Mouse (Mus musculus) ES-E14 (cell line): ENCODE results near the gene Unc13d. TPM values are rescaled to one million over a fixed set of nuclear protein-coding genes. Genes with fewer than 3 reads are reported as not detected.

Experiments used
- DNase-seq: peaks from one replicate; pipeline ENCODE4 v3.0.0-alpha.2; 2013; ENCODE audit warnings: low read depth, low spot score
- H3K27ac ChIP-seq: 2 replicates; pipeline ENCODE4 v1.5.1; 2012; ENCODE audit warnings: low read depth, mild to moderate bottlenecking, low read length, moderate library complexity, mixed read lengths; ENCODE audit not compliant: poor library complexity, insufficient read depth, severe bottlenecking
- H3K36me3 ChIP-seq: 2 replicates; pipeline ENCODE4 v1.6.1; 2012; ENCODE audit warnings: mild to moderate bottlenecking, low read length, moderate library complexity, mixed read lengths; ENCODE audit not compliant: control insufficient read depth, poor library complexity, insufficient read depth, severe bottlenecking
- H3K4me1 ChIP-seq, 2 experiments: fragments of 150-350 bp in 1 of 2; sonication (generic) in 1 of 2; 2 replicates each; pipeline ENCODE4 v1.6.1; 2012; ENCODE audit warnings: low read length in 2 of 2, mild to moderate bottlenecking in 1 of 2, mixed read lengths in 1 of 2; ENCODE audit not compliant: control insufficient read depth in 2 of 2, insufficient read depth in 2 of 2, poor library complexity in 1 of 2
- H3K4me3 ChIP-seq, 2 experiments: fragments of 150-350 bp in 1 of 2; sonication (generic) in 1 of 2; 2 replicates each; pipeline ENCODE4 v1.5.1; 2012; ENCODE audit warnings: low read length in 2 of 2, low read depth in 1 of 2, mild to moderate bottlenecking in 1 of 2, mixed read lengths in 1 of 2; ENCODE audit not compliant: insufficient read depth in 1 of 2, poor library complexity in 1 of 2, severe bottlenecking in 1 of 2
- H3K9ac ChIP-seq: 2 replicates; pipeline ENCODE4 v1.6.1; 2012; ENCODE audit warnings: low read depth, mild to moderate bottlenecking, low read length, mixed read lengths; ENCODE audit not compliant: poor library complexity, insufficient read depth, severe bottlenecking
- H3K9me3 ChIP-seq: fragments of 150-350 bp; sonication (generic); 2 replicates; pipeline ENCODE4 v1.6.1; 2012; ENCODE audit warnings: low read depth, mild to moderate bottlenecking, low read length; ENCODE audit not compliant: control insufficient read depth, insufficient read depth
- CHD2 ChIP-seq: IDR thresholded peaks from 2 replicates; pipeline ENCODE4 v1.6.1; 2014; ENCODE audit warnings: mild to moderate bottlenecking, low read depth, low read length, inconsistent platforms
- HCFC1 ChIP-seq: IDR thresholded peaks from 2 replicates; pipeline ENCODE4 v1.6.1; 2012; ENCODE audit warnings: low read length, inconsistent platforms, borderline replicate concordance; ENCODE audit not compliant: insufficient read depth
- MAFK ChIP-seq: IDR thresholded peaks from 2 replicates; pipeline ENCODE4 v1.6.1; 2014; ENCODE audit warnings: mild to moderate bottlenecking, low read depth, low read length, inconsistent platforms; ENCODE audit not compliant: insufficient read depth
- ZC3H11A ChIP-seq: IDR thresholded peaks from 2 replicates; pipeline ENCODE4 v1.6.1; 2012; ENCODE audit warnings: low read depth, mild to moderate bottlenecking, inconsistent platforms, low read length, borderline replicate concordance
- ZNF384 ChIP-seq: IDR thresholded peaks from 2 replicates; pipeline ENCODE4 v1.6.1; 2012; ENCODE audit warnings: low read depth, low read length, inconsistent platforms
- in situ Hi-C, 2 experiments: fragments of 600-800 bp; cut with MboI; formaldehyde crosslinking; loops; one replicate each; pipeline ENCODE4 v1.15.1; 2025; ENCODE audit warnings: low sequenced_read_pairs in 2 of 2, inconsistent platforms in 1 of 2; ENCODE audit not compliant: unreplicated experiment in 2 of 2
- total RNA-seq: library from RNA; depleted of rRNA; stranded (reverse); fragments of 300-350 nt; gene quantifications from 2 replicates; pipeline ENCODE4 v1.2.3, GENCODE M21; 2012

The Unc13d gene
- total RNA-seq, 1 experiment, result 13.3 TPM

DNA sequence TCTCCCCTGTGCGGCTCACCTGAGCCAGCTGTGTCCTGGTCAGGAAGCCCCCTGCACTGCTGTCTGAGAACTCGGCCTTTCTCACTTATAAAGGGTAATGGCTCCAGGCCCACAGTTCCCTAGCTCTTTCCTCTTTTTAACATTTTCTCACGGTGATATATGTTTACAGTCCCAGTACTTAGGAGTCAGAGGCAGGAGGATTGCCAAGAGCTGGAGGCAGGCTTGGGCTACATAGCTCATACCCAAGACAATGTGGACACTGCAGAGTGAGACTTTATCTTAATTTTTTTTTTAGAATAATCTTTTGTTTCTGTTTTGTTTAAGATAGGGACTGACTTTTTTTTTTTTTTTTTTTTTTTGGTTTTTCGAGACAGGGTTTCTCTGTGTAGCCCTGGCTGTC lies 24.7 kb upstream of the Unc13d start:
- no peaks in the 10 kb centered on the region for H3K9me3 ChIP-seq
- peaks cover 10 to 26% of the 10 kb centered on the region in 2 experiments for H3K4me1 ChIP-seq
- H3K9ac ChIP-seq, result no peak overlapping the region
- no peaks in the 10 kb centered on the region for H3K36me3 ChIP-seq
- no peak for TF ChIP-seq MAFK
- TF ChIP-seq ZC3H11A, result no peak
- TF ChIP-seq HCFC1, result no peak
- no peak for TF ChIP-seq CHD2
- TF ChIP-seq ZNF384, result no peak
- DNase-seq, result no peak
- peak overlapping the region; percentile 1; the same call in 1 of the 2 replicates for H3K27ac ChIP-seq
- no peak overlapping the region for H3K4me3 ChIP-seq
- in situ Hi-C loops, result no loop called here

GRCm38 (mm10) chr11:116101931-116102381 lies 24.2 kb upstream of the Unc13d start:
- Histone ChIP-seq H3K4me3 (0 out of 4 replicates have a peak overlapping the region, but pooled peaks of 1 of the 2 experiments have one; percentile 7), H3K36me3 (no peaks in the 10 kb centered on the region), H3K4me1 (peaks cover 10 to 21% of the 10 kb centered on the region in 2 experiments), H3K9me3 (no peaks in the 10 kb centered on the region), H3K27ac (peak overlapping the region; percentile 19; the same call in 1 of the 2 replicates), H3K9ac (no peak overlapping the region)
- in situ Hi-C loops, result no loop called here
- TF ChIP-seq MAFK, result no peak
- TF ChIP-seq CHD2, result no peak
- TF ChIP-seq HCFC1, result no peak
- no peak for DNase-seq

DNA sequence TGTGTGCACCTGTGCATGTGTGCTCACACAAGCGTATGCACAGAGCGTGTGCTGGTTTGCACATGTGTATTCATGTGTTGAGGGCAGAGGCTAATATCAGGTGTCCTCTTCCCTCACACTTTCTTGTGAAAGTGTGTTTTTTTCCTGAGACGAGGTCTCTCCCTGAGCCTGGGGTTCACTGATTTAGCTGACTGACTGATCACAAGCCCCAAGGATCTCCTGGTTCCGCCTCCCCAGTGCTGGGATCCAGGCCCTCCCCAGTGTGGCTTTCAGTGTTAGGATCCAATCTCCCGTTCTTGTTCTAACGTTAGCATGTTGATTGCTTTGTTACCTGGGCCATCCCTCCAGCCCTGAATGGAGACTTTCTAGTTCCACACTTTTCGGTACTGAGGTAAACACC lies 23.1 kb upstream of the Unc13d start:
- H3K36me3 ChIP-seq, result no peaks in the 10 kb centered on the region
- H3K9ac ChIP-seq, result no peak overlapping the region
- no peak overlapping the region for H3K4me3 ChIP-seq
- H3K9me3 ChIP-seq, result no peaks in the 10 kb centered on the region
- in situ Hi-C loops, result no loop called here
- H3K27ac ChIP-seq, result no peak overlapping the region
- peaks cover 10 to 14% of the 10 kb centered on the region in 2 experiments for H3K4me1 ChIP-seq
- DNase-seq, result no peak
- no peak for TF ChIP-seq ZC3H11A
- no peak for TF ChIP-seq MAFK
- no peak for TF ChIP-seq ZNF384
- no peak for TF ChIP-seq CHD2
- no peak for TF ChIP-seq HCFC1

DNA sequence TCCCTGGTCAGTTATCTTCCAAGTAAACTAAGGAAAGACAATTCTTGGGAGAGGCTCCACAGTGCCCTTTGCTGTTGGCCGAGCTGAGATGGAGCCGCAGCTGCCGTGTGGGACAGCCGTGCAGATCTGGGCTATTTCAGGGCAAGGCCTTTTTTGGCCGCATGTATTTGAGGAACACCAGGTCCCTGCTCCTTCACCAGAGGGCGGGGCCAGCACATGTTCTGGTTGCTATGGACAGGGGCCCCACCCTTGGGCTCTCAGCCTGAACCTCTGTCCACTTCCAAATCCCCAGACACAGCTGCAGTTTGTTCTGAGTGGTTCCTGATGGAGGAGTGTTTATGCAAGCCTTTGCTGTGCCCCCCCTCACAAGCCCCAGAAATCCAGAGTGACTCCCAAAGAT lies 22.6 kb upstream of the Unc13d start:
- Histone ChIP-seq H3K4me3 (no peak overlapping the region), H3K27ac (no peak overlapping the region), H3K9ac (no peak overlapping the region), H3K4me1 (peaks cover 10 to 13% of the 10 kb centered on the region in 2 experiments), H3K9me3 (no peaks in the 10 kb centered on the region), H3K36me3 (no peaks in the 10 kb centered on the region)
- in situ Hi-C loops, result no loop called here
- TF ChIP-seq MAFK, result no peak
- no peak for TF ChIP-seq ZNF384
- TF ChIP-seq CHD2, result no peak
- no peak for TF ChIP-seq ZC3H11A
- no peak for TF ChIP-seq HCFC1
- DNase-seq, result no peak

DNA sequence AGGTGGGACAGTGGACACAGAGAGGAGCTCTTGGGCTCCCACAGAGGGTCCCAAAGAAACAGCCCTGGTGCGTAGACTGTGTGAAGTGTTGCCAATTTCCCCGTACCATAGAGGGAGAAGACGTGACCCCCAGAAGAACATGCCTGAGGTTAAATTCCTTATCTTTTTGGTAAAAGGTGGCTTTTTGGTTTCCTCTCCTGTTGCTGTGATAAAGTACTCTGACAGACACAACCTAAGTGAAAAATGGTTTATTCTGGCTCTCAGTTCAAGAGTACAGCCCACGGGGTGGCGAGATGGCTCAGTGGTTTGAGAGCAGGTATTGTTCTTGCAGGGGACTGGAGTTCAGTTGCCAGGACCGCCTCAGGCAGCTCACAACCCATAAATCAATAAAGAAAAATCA lies 21.7 kb upstream of the Unc13d start:
- Histone ChIP-seq H3K27ac (no peak overlapping the region), H3K9me3 (no peaks in the 10 kb centered on the region), H3K4me3 (no peak overlapping the region), H3K4me1 (peaks cover 6 to 11% of the 10 kb centered on the region in 2 experiments), H3K9ac (no peak overlapping the region), H3K36me3 (no peaks in the 10 kb centered on the region)
- in situ Hi-C loops, result no loop called here
- no peak for DNase-seq
- TF ChIP-seq ZNF384 (no peak), CHD2 (no peak), HCFC1 (no peak), ZC3H11A (no peak), MAFK (no peak)
